Mouse (Mus musculus): ENCODE measurements around the gene Gpx2. TPM values are rescaled to one million over a fixed set of nuclear protein-coding genes. Genes with fewer than 3 reads are reported as not detected.

The Gpx2 gene
- total and polyA plus RNA-seq, 2 experiments from 2014 or later: 0.31 TPM; not detected in 1

- no peak for TF ChIP-seq CTCF (IDR thresholded peaks at IDR 0.05; ENCODE audit: low read depth)
- Histone ChIP-seq H3K4me3 (ENCODE audit: low read depth, low read length) (no peak overlapping the region), H3K9ac (no peak overlapping the region), H3K4me2 (ENCODE audit: low read depth) (no peak overlapping the region), H3K27ac (ENCODE audit: low read depth, low read length) (no peak overlapping the region), H3K27me3 (ENCODE audit: insufficient read depth, low read length) (no peaks in the 10 kb centered on the region), H3K4me1 (ENCODE audit: insufficient read depth) (peaks cover 15% of the 10 kb centered on the region; the same call in 1 of the 2 replicates), H3K9me3 (ENCODE audit: low read length) (no peaks in the 10 kb centered on the region), H3K36me3 (ENCODE audit: insufficient read depth) (no peaks in the 10 kb centered on the region; the same call in 1 of the 2 replicates)
- 74% methylated on average over 4 of the region's 4 CpGs for WGBS
- ATAC-seq: no peak
- DNase-seq: no peak
Observed at GRCm38 (mm10) chr12:76818120-76818519, 22.8 kb upstream of the Gpx2 start.

DNA sequence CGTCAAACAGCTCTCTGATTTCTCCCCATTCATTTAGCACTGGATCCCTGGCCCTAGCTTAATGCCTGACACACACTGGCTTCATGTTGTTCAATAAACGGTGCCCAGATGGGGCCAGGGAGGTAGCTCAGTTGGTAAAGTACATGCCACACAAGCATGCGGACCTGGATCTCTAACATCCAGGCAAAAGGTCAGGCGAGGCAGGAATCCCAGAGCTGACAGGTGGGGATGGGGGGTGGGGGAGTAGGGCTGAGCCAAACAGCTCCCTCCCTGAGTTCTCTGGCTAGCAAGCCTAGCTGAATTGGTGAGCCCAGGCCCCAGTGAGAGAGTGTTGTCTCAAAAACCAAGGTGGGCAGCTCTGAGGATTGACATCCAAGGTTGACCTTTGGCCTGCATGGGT, 21.8 kb upstream of the Gpx2 start:
- TF ChIP-seq CTCF (IDR thresholded peaks at IDR 0.05; ENCODE audit: low read depth): no peak
- Histone ChIP-seq H3K4me1 (ENCODE audit: insufficient read depth) (peaks cover 15% of the 10 kb centered on the region; the same call in 1 of the 2 replicates), H3K36me3 (ENCODE audit: insufficient read depth) (peaks cover 6% of the 10 kb centered on the region; the same call in 1 of the 2 replicates), H3K9ac (no peak overlapping the region), H3K27ac (ENCODE audit: low read depth, low read length) (no peak overlapping the region), H3K27me3 (ENCODE audit: insufficient read depth, low read length) (no peaks in the 10 kb centered on the region), H3K4me3 (ENCODE audit: low read depth, low read length) (no peak overlapping the region), H3K4me2 (ENCODE audit: low read depth) (no peak overlapping the region), H3K9me3 (ENCODE audit: low read length) (no peaks in the 10 kb centered on the region)
- WGBS: 59% methylated on average over 4 of the region's 4 CpGs
- ATAC-seq (no peak), DNase-seq (no peak)

GRCm38 (mm10) chr12:76816720-76817119, 21.4 kb upstream of the Gpx2 start:
- H3K27ac ChIP-seq (ENCODE audit: low read depth, low read length): no peak overlapping the region
- H3K36me3 ChIP-seq (ENCODE audit: insufficient read depth): peaks cover 6% of the 10 kb centered on the region; the same call in 1 of the 2 replicates
- no peaks in the 10 kb centered on the region for H3K9me3 ChIP-seq (ENCODE audit: low read length)
- H3K27me3 ChIP-seq (ENCODE audit: insufficient read depth, low read length): no peaks in the 10 kb centered on the region
- peaks cover 15% of the 10 kb centered on the region; the same call in 1 of the 2 replicates for H3K4me1 ChIP-seq (ENCODE audit: insufficient read depth)
- TF ChIP-seq CTCF (IDR thresholded peaks at IDR 0.05; ENCODE audit: low read depth): no peak
- WGBS: 69% methylated on average over 4 of the region's 4 CpGs
- no peak for ATAC-seq
- H3K4me2 ChIP-seq (ENCODE audit: low read depth): no peak overlapping the region
- DNase-seq: no peak
- no peak overlapping the region for H3K9ac ChIP-seq
- no peak overlapping the region for H3K4me3 ChIP-seq (ENCODE audit: low read depth, low read length)

GRCm38 (mm10) chr12:76814120-76814519, 18.8 kb upstream of the Gpx2 start:
- WGBS: 85% methylated on average over 2 of the region's 2 CpGs

GRCm38 (mm10) chr12:76813543-76813942, 18.2 kb upstream of the Gpx2 start:
- DNase-seq (no peak), ATAC-seq (no peak)
- Histone ChIP-seq H3K27me3 (ENCODE audit: insufficient read depth, low read length) (no peaks in the 10 kb centered on the region), H3K4me2 (ENCODE audit: low read depth) (no peak overlapping the region), H3K27ac (ENCODE audit: low read depth, low read length) (no peak overlapping the region), H3K9ac (no peak overlapping the region), H3K36me3 (ENCODE audit: insufficient read depth) (peaks cover 6% of the 10 kb centered on the region; the same call in 1 of the 2 replicates), H3K9me3 (ENCODE audit: low read length) (no peaks in the 10 kb centered on the region), H3K4me1 (ENCODE audit: insufficient read depth) (no peaks in the 10 kb centered on the region), H3K4me3 (ENCODE audit: low read depth, low read length) (no peak overlapping the region)
- 86% methylated on average over 10 of the region's 10 CpGs for WGBS
- TF ChIP-seq CTCF (IDR thresholded peaks at IDR 0.05; ENCODE audit: low read depth): no peak

More at GRCm38 (mm10) chr12:76814120-76814519, 18.8 kb upstream of the Gpx2 start:
- H3K9ac ChIP-seq: no peak overlapping the region
- DNase-seq: no peak
- ATAC-seq: no peak
- H3K4me1 ChIP-seq (ENCODE audit: insufficient read depth): no peaks in the 10 kb centered on the region
- peaks cover 6% of the 10 kb centered on the region; the same call in 1 of the 2 replicates for H3K36me3 ChIP-seq (ENCODE audit: insufficient read depth)
- H3K4me3 ChIP-seq (ENCODE audit: low read depth, low read length): no peak overlapping the region
- H3K4me2 ChIP-seq (ENCODE audit: low read depth): no peak overlapping the region
- H3K27ac ChIP-seq (ENCODE audit: low read depth, low read length): no peak overlapping the region
- TF ChIP-seq CTCF (IDR thresholded peaks at IDR 0.05; ENCODE audit: low read depth): no peak
- H3K27me3 ChIP-seq (ENCODE audit: insufficient read depth, low read length): no peaks in the 10 kb centered on the region
- no peaks in the 10 kb centered on the region for H3K9me3 ChIP-seq (ENCODE audit: low read length)

GRCm38 (mm10) chr12:76811006-76811405, 15.7 kb upstream of the Gpx2 start:
- no peak overlapping the region for H3K9ac ChIP-seq
- H3K9me3 ChIP-seq (ENCODE audit: low read length): no peaks in the 10 kb centered on the region
- ATAC-seq: no peak
- no peak overlapping the region for H3K27ac ChIP-seq (ENCODE audit: low read depth, low read length)
- no peak for TF ChIP-seq CTCF (IDR thresholded peaks at IDR 0.05; ENCODE audit: low read depth)
- no peaks in the 10 kb centered on the region for H3K4me1 ChIP-seq (ENCODE audit: insufficient read depth)
- no peak overlapping the region for H3K4me3 ChIP-seq (ENCODE audit: low read depth, low read length)
- H3K4me2 ChIP-seq (ENCODE audit: low read depth): no peak overlapping the region
- peaks cover 6% of the 10 kb centered on the region; the same call in 1 of the 2 replicates for H3K36me3 ChIP-seq (ENCODE audit: insufficient read depth)
- no peaks in the 10 kb centered on the region for H3K27me3 ChIP-seq (ENCODE audit: insufficient read depth, low read length)
- DNase-seq: no peak
- WGBS: 91% methylated on average over 4 of the region's 4 CpGs

DNA sequence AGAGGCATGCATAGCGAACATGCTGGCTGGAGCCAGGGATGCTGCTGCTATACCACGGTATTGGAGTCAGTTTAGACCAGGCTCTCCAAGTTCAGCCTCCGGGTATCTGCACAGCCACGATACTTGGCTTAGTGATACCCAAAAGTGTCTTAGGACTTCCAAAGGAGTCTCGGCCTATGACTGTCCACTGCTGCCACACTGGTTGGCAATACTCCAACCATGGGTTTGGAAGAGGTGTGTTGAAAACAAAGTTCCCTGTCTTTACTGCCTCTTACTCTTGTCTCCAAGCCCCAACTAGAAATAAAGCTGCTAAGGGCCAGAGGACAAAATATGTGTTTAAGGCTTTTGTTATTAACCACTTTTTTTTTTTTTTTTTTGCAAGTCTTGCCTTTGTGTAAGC, 15.1 kb upstream of the Gpx2 start:
- H3K4me2 ChIP-seq (ENCODE audit: low read depth): no peak overlapping the region
- H3K27ac ChIP-seq (ENCODE audit: low read depth, low read length): no peak overlapping the region
- DNase-seq (no peak), ATAC-seq (no peak)
- H3K9ac ChIP-seq: no peak overlapping the region
- no peaks in the 10 kb centered on the region for H3K27me3 ChIP-seq (ENCODE audit: insufficient read depth, low read length)
- H3K4me1 ChIP-seq (ENCODE audit: insufficient read depth): no peaks in the 10 kb centered on the region
- H3K36me3 ChIP-seq (ENCODE audit: insufficient read depth): peaks cover 6% of the 10 kb centered on the region; the same call in 1 of the 2 replicates
- no peaks in the 10 kb centered on the region for H3K9me3 ChIP-seq (ENCODE audit: low read length)
- H3K4me3 ChIP-seq (ENCODE audit: low read depth, low read length): no peak overlapping the region
- TF ChIP-seq CTCF (IDR thresholded peaks at IDR 0.05; ENCODE audit: low read depth): no peak
- 93% methylated on average over 5 of the region's 5 CpGs for WGBS

Measured in forebrain, postnatal 0 days (tissue).